Mouse (Mus musculus) bone marrow, adult 2 months (tissue): ENCODE measurements around the gene Nav3. TPM values are rescaled to one million over a fixed set of nuclear protein-coding genes. Genes with fewer than 3 reads are reported as not detected.

Experiments
- H3K27ac ChIP-seq: fragments of 200-500 bp; 2 replicates; pipeline ENCODE4 v1.5.1; 2012; ENCODE audit warnings: low read depth, mild to moderate bottlenecking, control low read depth, inconsistent platforms, low read length; ENCODE audit not compliant: control insufficient read depth, poor library complexity, insufficient read depth
- H3K4me1 ChIP-seq: fragments of 200-500 bp; 2 replicates; pipeline ENCODE4 v1.6.1; 2011; ENCODE audit warnings: low read length; ENCODE audit not compliant: control insufficient read depth, insufficient read depth
- H3K4me3 ChIP-seq: fragments of 200-500 bp; replicated peaks from 2 replicates; pipeline ENCODE3; 2011; ENCODE audit warnings: mild to moderate bottlenecking, low read depth, low read length, control low read depth; ENCODE audit not compliant: control insufficient read depth
- CTCF ChIP-seq: fragments of 200-500 bp; IDR thresholded peaks from 2 replicates; pipeline ENCODE4 v1.5.1; 2011; ENCODE audit warnings: low read length, control low read depth; ENCODE audit not compliant: control insufficient read depth, insufficient read depth
- POLR2A ChIP-seq: fragments of 200-500 bp; IDR thresholded peaks from 2 replicates; pipeline ENCODE4 v1.6.1; 2011; ENCODE audit warnings: low read depth, mild to moderate bottlenecking, control low read depth, low read length, borderline replicate concordance; ENCODE audit not compliant: control insufficient read depth
- WGBS: fragments of 180-500 bp; shearing (Covaris S2); methylation state at CpG from one replicate; pipeline ENCODE4 v1.1.7; 2018; 5-methylcytosine and 5-hydroxymethylcytosine counted together
- polyA plus RNA-seq: library from polyadenylated mRNA; stranded (reverse); fragments of >200 nt; gene quantifications from 2 replicates; pipeline ENCODE4 v1.2.4, GENCODE M21; 2011; ENCODE audit warnings: low replicate concordance; ENCODE audit not compliant: missing spikeins, insufficient read depth, insufficient read length

Gene Nav3
- polyA plus RNA-seq, 1 experiment, result 2.0 TPM

DNA sequence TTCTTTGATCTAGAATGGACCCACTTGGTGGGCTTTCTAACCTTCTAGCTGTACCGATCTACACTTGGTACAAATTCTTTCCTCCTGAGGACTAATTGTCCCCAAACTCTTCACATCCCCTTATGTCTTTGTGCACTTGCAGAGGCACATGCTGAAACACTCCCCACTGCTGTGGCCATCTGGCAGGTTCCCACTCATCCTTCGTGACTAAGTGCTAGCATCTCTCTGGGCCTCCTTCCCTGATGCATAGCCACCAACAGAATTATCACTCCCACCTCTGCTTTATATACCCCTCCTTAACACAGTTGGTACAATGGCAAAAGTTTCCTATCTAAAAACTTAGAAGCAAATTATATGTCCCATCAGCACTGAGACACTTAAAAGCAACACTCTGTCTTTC is 15.6 kb downstream of the Nav3 start:
- H3K27ac ChIP-seq, result no peak overlapping the region
- 77% methylated on average over 2 of the region's 2 CpGs for WGBS
- no peak for TF ChIP-seq CTCF
- no peak for TF ChIP-seq POLR2A
- no peak overlapping the region for H3K4me3 ChIP-seq
- no peaks in the 10 kb centered on the region for H3K4me1 ChIP-seq

DNA sequence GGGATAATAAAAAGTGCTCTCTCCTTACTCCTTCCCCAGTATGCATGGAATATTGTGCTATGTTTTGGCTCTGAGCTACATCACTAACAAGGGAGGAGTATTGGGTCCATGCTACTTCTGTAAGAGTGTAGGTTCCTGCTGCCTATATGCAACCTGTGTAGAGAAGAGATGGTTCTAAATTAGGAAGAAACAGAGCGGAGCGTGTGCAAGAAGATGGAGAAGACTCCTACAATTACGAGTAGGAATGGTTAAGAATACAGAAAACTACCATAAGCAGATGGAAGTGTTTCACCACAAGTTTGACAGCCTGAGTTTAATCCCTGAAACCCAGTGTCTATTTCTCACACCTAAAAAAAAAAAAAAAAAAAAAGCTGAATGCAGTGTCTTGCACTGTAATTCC is 24.9 kb downstream of the Nav3 start:
- WGBS, result 90% methylated on average over 3 of the region's 3 CpGs
- TF ChIP-seq CTCF (no peak), POLR2A (no peak)
- H3K4me1 ChIP-seq, result no peaks in the 10 kb centered on the region

DNA sequence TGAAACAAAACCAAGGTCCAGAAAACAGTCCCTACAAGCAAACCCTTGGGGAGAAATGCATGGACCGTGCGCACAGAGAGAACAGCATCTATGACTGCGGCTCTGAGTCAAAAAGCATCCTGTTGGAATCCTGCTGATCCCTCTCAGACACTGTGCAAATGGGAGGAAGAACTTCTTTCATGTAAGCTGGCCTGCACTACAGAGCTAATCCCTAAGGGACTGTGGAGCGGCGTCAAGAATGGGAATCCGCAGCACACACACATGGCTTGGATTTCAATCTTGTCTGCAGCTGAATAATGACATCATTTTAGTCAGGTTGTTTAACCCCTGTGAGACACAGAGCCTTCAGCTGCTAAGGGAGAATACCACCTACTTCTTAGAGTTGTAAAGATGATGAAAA is 26.4 kb downstream of the Nav3 start:
- TF ChIP-seq POLR2A (no peak), CTCF (no peak)
- no peak overlapping the region for H3K27ac ChIP-seq
- 79% methylated on average over 6 of the region's 6 CpGs for WGBS
- no peaks in the 10 kb centered on the region for H3K4me1 ChIP-seq
- H3K4me3 ChIP-seq, result no peak overlapping the region

More for the DNA sequence above, 24.9 kb downstream of the Nav3 start:
- Histone ChIP-seq H3K4me3 (no peak overlapping the region), H3K27ac (no peak overlapping the region)

DNA sequence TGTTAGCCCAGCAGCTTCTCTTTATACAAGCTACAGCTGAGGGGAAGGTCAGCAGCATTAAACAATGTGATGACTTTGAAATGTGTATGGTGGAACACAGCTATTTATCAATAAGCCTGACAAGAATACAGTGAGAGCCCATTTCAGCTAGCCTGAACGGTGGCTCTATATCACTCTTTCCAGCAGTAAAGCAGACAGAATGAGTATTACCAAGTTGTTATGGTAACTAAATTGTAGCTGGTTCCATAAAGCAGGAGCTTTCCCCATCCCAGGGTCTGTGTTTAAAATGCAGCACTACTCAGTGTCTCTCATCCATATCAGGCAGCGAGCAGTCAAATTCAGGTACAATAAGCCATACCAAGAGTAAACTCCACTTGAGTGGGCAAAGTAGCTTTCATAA is 27.0 kb downstream of the Nav3 start:
- Histone ChIP-seq H3K4me1 (no peaks in the 10 kb centered on the region), H3K27ac (no peak overlapping the region), H3K4me3 (no peak overlapping the region)
- 90% methylated on average over 2 of the region's 2 CpGs for WGBS
- TF ChIP-seq POLR2A (no peak), CTCF (no peak)

DNA sequence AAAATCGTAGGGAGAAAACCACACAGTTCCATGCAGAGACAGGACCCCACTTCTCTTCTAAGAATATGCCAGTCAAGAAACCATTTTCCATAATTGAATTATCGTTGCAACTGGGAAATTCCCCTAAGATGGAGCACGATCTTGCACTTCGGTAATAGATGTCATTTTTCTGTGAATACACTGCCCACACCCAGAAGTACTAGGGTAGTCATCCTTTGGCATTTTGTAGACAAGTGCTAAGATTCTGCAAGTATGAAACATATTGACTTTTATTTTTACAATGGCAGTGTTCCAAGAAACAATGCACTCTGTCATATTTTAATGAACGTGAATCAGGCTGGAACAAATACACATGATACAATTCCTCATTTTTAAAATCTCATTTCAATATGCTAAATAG is 34.5 kb downstream of the Nav3 start:
- Histone ChIP-seq H3K4me1 (no peaks in the 10 kb centered on the region), H3K27ac (no peak overlapping the region), H3K4me3 (no peak overlapping the region)
- TF ChIP-seq POLR2A (no peak), CTCF (no peak)
- 78% methylated on average over 5 of the region's 5 CpGs for WGBS

DNA sequence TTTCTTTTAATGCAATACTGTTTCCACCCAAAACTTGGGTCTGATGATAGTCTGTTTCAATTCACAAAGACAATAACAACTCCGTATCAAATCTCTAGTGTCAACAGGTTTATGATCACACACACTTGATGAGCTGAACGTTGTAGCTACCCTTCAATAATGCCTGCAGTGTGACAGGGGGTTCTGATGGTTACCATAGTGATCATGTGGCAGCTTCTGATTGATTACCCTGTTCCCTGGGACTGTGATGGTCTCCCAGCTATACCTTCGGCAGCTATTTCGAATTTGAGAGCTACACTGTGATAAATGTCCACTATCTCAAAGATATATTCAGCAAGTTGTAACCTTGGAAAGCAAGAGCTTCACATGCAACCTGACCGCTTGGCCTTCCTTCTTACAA is 39.0 kb downstream of the Nav3 start:
- WGBS, result 72% methylated on average over 5 of the region's 5 CpGs
- H3K27ac ChIP-seq, result no peak overlapping the region

DNA sequence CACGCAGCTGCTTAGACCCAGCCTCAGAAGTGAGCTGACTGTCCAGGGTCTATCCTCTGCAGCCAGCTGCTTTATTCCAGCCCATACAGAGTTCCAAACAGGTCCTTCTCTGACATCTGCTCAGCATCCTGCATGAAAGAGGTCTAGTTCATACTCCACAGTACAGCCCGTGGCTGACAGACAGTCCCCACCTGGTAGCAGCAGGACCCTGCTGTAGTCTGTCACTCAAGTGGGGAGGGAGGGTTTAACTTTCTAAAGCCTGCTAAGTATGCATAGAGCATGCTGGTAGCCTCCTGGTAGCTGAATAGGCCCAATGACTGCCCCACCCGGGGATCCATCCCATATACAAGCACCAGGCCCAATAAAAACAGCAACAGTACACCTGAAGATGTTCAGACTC is 40.4 kb downstream of the Nav3 start:
- 57% methylated on average over 3 of the region's 3 CpGs for WGBS
- H3K4me1 ChIP-seq, result no peaks in the 10 kb centered on the region
- no peak for TF ChIP-seq CTCF
- no peak for TF ChIP-seq POLR2A
- no peak overlapping the region for H3K4me3 ChIP-seq
- H3K27ac ChIP-seq, result no peak overlapping the region

More for the DNA sequence above, 39.0 kb downstream of the Nav3 start:
- H3K4me1 ChIP-seq, result no peaks in the 10 kb centered on the region
- no peak overlapping the region for H3K4me3 ChIP-seq
- TF ChIP-seq POLR2A (no peak), CTCF (no peak)

DNA sequence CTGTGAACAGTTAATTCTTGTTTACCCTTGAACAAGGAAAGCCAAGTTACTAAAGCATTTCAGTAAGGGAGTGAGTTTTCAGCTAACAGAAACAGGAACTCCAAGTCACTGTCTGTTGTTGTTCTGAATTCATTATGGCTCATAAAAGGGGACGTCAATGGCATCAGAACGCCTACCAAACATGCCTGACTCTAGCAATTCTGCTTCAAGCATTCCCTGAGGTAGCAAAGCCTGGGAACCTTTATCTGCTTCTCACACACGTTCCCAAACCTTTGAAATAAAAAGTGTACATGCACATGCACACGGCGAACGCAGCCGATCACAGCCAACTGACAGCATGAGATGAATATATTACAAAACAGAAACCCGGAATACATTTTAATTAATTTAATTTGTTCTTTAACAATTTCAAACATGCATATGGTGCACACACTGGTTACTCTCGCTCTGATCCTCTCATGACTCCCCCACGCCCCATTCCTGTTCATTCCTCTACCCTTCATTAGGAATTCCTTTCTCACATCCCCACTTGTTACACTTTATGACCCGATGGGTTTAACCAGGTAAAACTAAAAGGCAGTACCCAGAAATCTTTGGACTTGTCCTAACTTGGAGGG is 42.6 kb downstream of the Nav3 start:
- H3K27ac ChIP-seq, result no peak overlapping the region
- no peak overlapping the region for H3K4me3 ChIP-seq
- TF ChIP-seq POLR2A (no peak), CTCF (no peak)
- no peaks in the 10 kb centered on the region for H3K4me1 ChIP-seq
- 71% methylated on average over 11 of the region's 11 CpGs for WGBS

DNA sequence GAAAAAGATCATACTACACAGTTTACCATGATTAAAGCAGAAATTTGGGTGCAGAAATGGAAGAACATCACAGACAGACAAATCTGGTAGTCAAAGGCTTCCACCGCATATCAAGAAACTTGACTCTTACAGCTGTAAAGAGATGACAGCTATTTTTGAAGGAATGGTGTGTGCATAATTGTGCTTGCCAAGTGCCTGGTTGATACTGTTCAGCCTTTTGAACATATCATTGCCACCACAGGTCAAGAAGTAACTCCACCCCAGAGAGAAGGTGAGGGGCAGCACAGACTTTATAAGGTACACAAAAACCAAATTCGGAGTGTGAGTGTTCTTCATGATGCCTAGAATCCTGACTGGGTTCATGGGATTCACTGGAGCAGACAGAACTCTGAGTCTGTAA is 53.1 kb downstream of the Nav3 start:
- Histone ChIP-seq H3K4me3 (no peak overlapping the region), H3K27ac (no peak overlapping the region), H3K4me1 (no peaks in the 10 kb centered on the region)
- WGBS, result 67% methylated on average over 2 of the region's 2 CpGs
- TF ChIP-seq POLR2A (no peak), CTCF (no peak)
